Mouse (Mus musculus) bone marrow, adult 2 months (tissue): ENCODE data around the gene Tmbim1.

Experiments used
- CTCF ChIP-seq: fragments of 200-500 bp; IDR thresholded peaks from 2 replicates; pipeline ENCODE4 v1.5.1; 2011; ENCODE audit warnings: low read length, control low read depth; ENCODE audit not compliant: control insufficient read depth, insufficient read depth
- POLR2A ChIP-seq: fragments of 200-500 bp; IDR thresholded peaks from 2 replicates; pipeline ENCODE4 v1.6.1; 2011; ENCODE audit warnings: low read depth, mild to moderate bottlenecking, control low read depth, low read length, borderline replicate concordance; ENCODE audit not compliant: control insufficient read depth

- TF ChIP-seq CTCF = no peak
- TF ChIP-seq POLR2A = no peak
Observed at GRCm38 (mm10) chr1:74318711-74319110, 13.3 kb upstream of the Tmbim1 start.
